Mouse (Mus musculus) bone marrow, adult 2 months (tissue): Measurements from ENCODE around the gene 1700016K19Rik.

Experiments used
- CTCF ChIP-seq: fragments of 200-500 bp; IDR thresholded peaks from 2 replicates; pipeline ENCODE4 v1.5.1; 2011; ENCODE audit warnings: low read length, control low read depth; ENCODE audit not compliant: control insufficient read depth, insufficient read depth
- POLR2A ChIP-seq: fragments of 200-500 bp; IDR thresholded peaks from 2 replicates; pipeline ENCODE4 v1.6.1; 2011; ENCODE audit warnings: low read depth, mild to moderate bottlenecking, control low read depth, low read length, borderline replicate concordance; ENCODE audit not compliant: control insufficient read depth

DNA sequence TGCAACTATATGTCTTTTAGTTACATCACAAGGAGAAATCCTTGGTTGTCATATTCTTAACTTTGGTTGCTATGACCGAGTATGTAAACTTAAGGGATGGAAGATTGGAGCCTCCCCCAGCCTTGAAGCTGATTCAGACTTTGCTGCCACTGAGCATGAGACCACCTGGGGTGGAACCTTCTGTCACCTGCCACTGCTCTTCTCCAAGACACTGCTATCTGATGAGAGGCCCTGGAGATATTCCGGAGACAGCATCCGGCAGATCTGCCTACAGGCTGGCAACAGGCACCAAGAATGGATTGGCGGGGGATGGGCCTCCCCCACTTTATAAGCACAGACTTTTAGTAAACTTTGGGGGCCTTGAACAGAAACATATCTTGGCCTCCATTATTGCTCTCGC is 52.8 kb downstream of the 1700016K19Rik start:
- TF ChIP-seq POLR2A (no peak), CTCF (no peak)
